Mouse (Mus musculus) lung, embryonic 16.5 days (tissue): ENCODE measurements around the gene Fcgrt. TPM values are rescaled to one million over a fixed set of nuclear protein-coding genes. Genes with fewer than 3 reads are reported as not detected.

Experiments
- ATAC-seq: fragments of 200-750 bp; cut with Nextera tagmentation; 2 replicates; pipeline ENCODE4 v1.8.0; 2017; ENCODE audit warnings: low read depth, mild to moderate bottlenecking, moderate library complexity
- H3K27ac ChIP-seq: fragments of 300-500 bp; sonication (generic); 2 replicates; pipeline ENCODE4 v1.5.1; 2014; ENCODE audit warnings: mild to moderate bottlenecking, control low read depth, low read length
- H3K27me3 ChIP-seq: fragments of 300-500 bp; sonication (generic); 2 replicates; pipeline ENCODE4 v1.6.1; 2014; ENCODE audit warnings: low read depth, low read length, mixed read lengths; ENCODE audit not compliant: control insufficient read depth, insufficient read depth
- H3K36me3 ChIP-seq: fragments of 300-500 bp; sonication (generic); 2 replicates; pipeline ENCODE4 v1.6.1; 2014; ENCODE audit warnings: low read length; ENCODE audit not compliant: control insufficient read depth, insufficient read depth
- H3K4me1 ChIP-seq: fragments of 300-500 bp; sonication (generic); replicated peaks from 2 replicates; pipeline ENCODE4 v1.6.1; 2014; ENCODE audit warnings: low read length, mixed read lengths; ENCODE audit not compliant: control insufficient read depth, insufficient read depth
- H3K4me2 ChIP-seq: fragments of 300-500 bp; sonication (generic); 2 replicates; pipeline ENCODE4 v1.6.1; 2014; ENCODE audit warnings: low read depth, low read length, control low read depth
- H3K4me3 ChIP-seq: fragments of 300-500 bp; sonication (generic); 2 replicates; pipeline ENCODE4 v1.5.1; 2014; ENCODE audit warnings: mild to moderate bottlenecking, low read length, control low read depth
- H3K9ac ChIP-seq: fragments of 300-500 bp; sonication (generic); 2 replicates; pipeline ENCODE4 v1.6.1; 2014; ENCODE audit warnings: low read length, control low read depth
- H3K9me3 ChIP-seq: fragments of 300-500 bp; sonication (generic); 2 replicates; pipeline ENCODE4 v1.6.1; 2016; ENCODE audit warnings: low read length; ENCODE audit not compliant: control insufficient read depth
- WGBS: fragments of 180-500 bp; shearing (Covaris S2); extraction: QIAGEN DNeasy Blood & Tissue Kit; methylation state at CpG from one replicate; pipeline ENCODE4 v1.1.7; 2014; 5-methylcytosine and 5-hydroxymethylcytosine counted together
- polyA plus RNA-seq: library from polyadenylated mRNA; unstranded; fragments of >200 nt; fragmentation: Nextera tagmentation; extraction: Ambion mirVana; gene quantifications from 2 replicates; pipeline ENCODE4 v1.2.1, GENCODE M21; 2015

Fcgrt gene
- polyA plus RNA-seq, 1 experiment from 2014 or later = 93.7 TPM

GRCm38 (mm10) chr7:45058607-45059571 is 44.8 kb downstream of the Fcgrt start:
- peaks cover 13% of the 10 kb centered on the region for H3K4me1 ChIP-seq
- H3K36me3 ChIP-seq = no peaks in the 10 kb centered on the region
- no peaks in the 10 kb centered on the region for H3K27me3 ChIP-seq
- H3K4me3 ChIP-seq = no peak overlapping the region
- H3K9me3 ChIP-seq = no peaks in the 10 kb centered on the region
- H3K4me2 ChIP-seq = no peak overlapping the region
- H3K27ac ChIP-seq = no peak overlapping the region
- 70% methylated on average over 10 of the region's 10 CpGs for WGBS
- no peak overlapping the region for H3K9ac ChIP-seq
- no peak for ATAC-seq

GRCm38 (mm10) chr7:45056972-45057348 is 46.7 kb downstream of the Fcgrt start:
- Histone ChIP-seq H3K9me3 (no peaks in the 10 kb centered on the region), H3K27me3 (no peaks in the 10 kb centered on the region), H3K27ac (no peak overlapping the region), H3K4me1 (peaks cover 9% of the 10 kb centered on the region), H3K9ac (no peak overlapping the region), H3K36me3 (no peaks in the 10 kb centered on the region), H3K4me2 (no peak overlapping the region), H3K4me3 (no peak overlapping the region)
- ATAC-seq = no peak

GRCm38 (mm10) chr7:45056329-45056971 is 47.2 kb downstream of the Fcgrt start:
- peaks cover 10% of the 10 kb centered on the region for H3K4me1 ChIP-seq
- no peak overlapping the region for H3K4me2 ChIP-seq
- no peaks in the 10 kb centered on the region for H3K36me3 ChIP-seq
- H3K27me3 ChIP-seq = no peaks in the 10 kb centered on the region
- 60% methylated on average over 14 of the region's 14 CpGs for WGBS
- no peak overlapping the region for H3K9ac ChIP-seq
- H3K9me3 ChIP-seq = no peaks in the 10 kb centered on the region
- no peak for ATAC-seq
- H3K27ac ChIP-seq = no peak overlapping the region
- H3K4me3 ChIP-seq = no peak overlapping the region

GRCm38 (mm10) chr7:45053931-45054510 is 49.6 kb downstream of the Fcgrt start:
- Histone ChIP-seq H3K4me1 (peaks cover 19% of the 10 kb centered on the region), H3K9me3 (no peaks in the 10 kb centered on the region), H3K9ac (peak overlapping the region; percentile 76), H3K27me3 (no peaks in the 10 kb centered on the region), H3K4me3 (peak overlapping the region; percentile 90), H3K27ac (peak overlapping the region; percentile 100), H3K4me2 (peak overlapping the region; percentile 74), H3K36me3 (peaks cover 12% of the 10 kb centered on the region)
- peak; percentile 95 for ATAC-seq
- WGBS = under 1% methylated on average over 33 of the region's 33 CpGs

- under 1% methylated on average over 22 of the region's 59 CpGs for WGBS
- ATAC-seq = peak; percentile 62
Observed at GRCm38 (mm10) chr7:45053117-45053930, 50.3 kb downstream of the Fcgrt start.

GRCm38 (mm10) chr7:45052862-45053116 is 50.9 kb downstream of the Fcgrt start, which contains the start of gene Prr12:
Gene Prr12, minus strand, starts transcription at chr7:45052881.
- Histone ChIP-seq H3K4me3 (peak within 1 kb of the TSS; percentile 90), H3K4me1 (peaks cover 19% of the 10 kb centered on the region), H3K4me2 (peak within 1 kb of the TSS; percentile 95), H3K9me3 (no peaks in the 10 kb centered on the region), H3K27ac (peak within 1 kb of the TSS; percentile 100), H3K27me3 (no peaks in the 10 kb centered on the region), H3K36me3 (peaks cover 24% of the 10 kb centered on the region), H3K9ac (peak within 1 kb of the TSS; percentile 76)
- 0% methylated on average over 10 of the region's 18 CpGs for WGBS
- no peak for ATAC-seq

More at GRCm38 (mm10) chr7:45053117-45053930, 50.3 kb downstream of the Fcgrt start:
- H3K27ac ChIP-seq = peak overlapping the region; percentile 100
- H3K9ac ChIP-seq = peak overlapping the region; percentile 76
- H3K4me1 ChIP-seq = peaks cover 19% of the 10 kb centered on the region
- peaks cover 19% of the 10 kb centered on the region for H3K36me3 ChIP-seq
- peak overlapping the region; percentile 90 for H3K4me3 ChIP-seq
- no peaks in the 10 kb centered on the region for H3K27me3 ChIP-seq
- no peaks in the 10 kb centered on the region for H3K9me3 ChIP-seq
- H3K4me2 ChIP-seq = peak overlapping the region; percentile 95

- Histone ChIP-seq H3K27me3 (no peaks in the 10 kb centered on the region), H3K9ac (peak overlapping the region; percentile 76), H3K4me1 (peaks cover 19% of the 10 kb centered on the region), H3K4me2 (peak overlapping the region; percentile 95), H3K4me3 (peak overlapping the region; percentile 90), H3K27ac (peak overlapping the region; percentile 100), H3K9me3 (no peaks in the 10 kb centered on the region), H3K36me3 (peaks cover 29% of the 10 kb centered on the region)
- no peak for ATAC-seq
- under 1% methylated on average over 38 of the region's 38 CpGs for WGBS
Observed at GRCm38 (mm10) chr7:45052181-45052861, 51.3 kb downstream of the Fcgrt start.

GRCm38 (mm10) chr7:45051601-45051974 is 52.1 kb downstream of the Fcgrt start:
- H3K36me3 ChIP-seq = peaks cover 33% of the 10 kb centered on the region

More at GRCm38 (mm10) chr7:45051601-45051974, 52.1 kb downstream of the Fcgrt start:
- H3K4me2 ChIP-seq = peak overlapping the region; percentile 95
- H3K9me3 ChIP-seq = no peaks in the 10 kb centered on the region
- H3K27me3 ChIP-seq = no peaks in the 10 kb centered on the region
- WGBS = 2% methylated on average over 13 of the region's 13 CpGs
- peak overlapping the region; percentile 90 for H3K4me3 ChIP-seq
- H3K9ac ChIP-seq = peak overlapping the region; percentile 76
- no peak for ATAC-seq
- peaks cover 19% of the 10 kb centered on the region for H3K4me1 ChIP-seq
- H3K27ac ChIP-seq = peak overlapping the region; percentile 100
